Mouse (Mus musculus): ENCODE measurements around the gene Astl.

GRCm38 (mm10) chr2:127307179-127307578 lies 31.3 kb upstream of the Astl start:
- TF ChIP-seq EP300 (IDR thresholded peaks at IDR 0.05) (no peak), CTCF (IDR thresholded peaks at IDR 0.05) (no peak)
